Mouse (Mus musculus) stomach, postnatal 0 days (tissue): ENCODE measurements around the gene Grb14.

Experiments used
- CTCF ChIP-seq: IDR thresholded peaks from 2 replicates; pipeline ENCODE4 v1.5.1; 2016; ENCODE audit warnings: antibody characterized with exemption, low read depth, mild to moderate bottlenecking, moderate library complexity
- EP300 ChIP-seq: optimal IDR thresholded peaks from 2 replicates; pipeline ENCODE3; 2016; ENCODE audit warnings: antibody characterized with exemption

DNA sequence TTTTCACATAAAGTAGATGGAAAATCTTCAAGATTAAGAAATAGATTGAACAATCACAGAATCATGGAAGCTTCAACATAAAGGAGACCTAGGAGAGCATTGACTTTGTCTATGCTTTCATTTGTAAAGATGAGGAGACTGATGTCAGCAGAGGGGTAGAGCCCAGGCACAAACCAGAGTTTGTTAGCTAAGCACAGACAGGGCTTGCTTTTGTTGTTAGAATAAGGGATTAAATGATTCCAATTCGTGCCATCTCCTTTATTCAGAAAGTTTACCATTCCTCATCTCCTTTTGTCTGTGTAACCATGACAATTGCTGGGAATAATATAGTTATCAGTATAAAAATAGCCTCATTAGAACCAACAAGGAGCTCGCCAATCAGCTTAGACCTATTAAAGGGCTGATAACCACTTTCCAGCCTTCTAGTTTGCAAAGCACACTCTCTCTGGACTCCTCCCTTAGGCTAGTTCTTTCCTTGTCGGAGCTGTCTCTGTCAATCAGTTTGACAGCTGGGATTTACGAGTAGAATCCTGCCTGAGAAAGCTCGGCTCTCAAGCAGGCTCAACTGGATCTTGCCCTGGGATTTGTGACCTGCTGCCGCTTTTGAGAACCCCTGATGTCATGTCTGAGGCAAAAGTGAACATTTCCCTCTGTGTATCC, 137.6 kb downstream of the Grb14 start:
- no peak for TF ChIP-seq CTCF
- no peak for TF ChIP-seq EP300
